Mouse (Mus musculus): ENCODE results near the gene Snta1.
"Not testable (repeated sequence)": the region's sequence is repeated elsewhere in the genome, so short reads cannot be mapped to it uniquely, and the experiment has no call there.

Snta1 gene

GRCm38 (mm10) chr2:154372842-154373500 is 34.9 kb downstream of the Snta1 start, which contains the start of gene Cdk5rap1:
Gene Cdk5rap1, minus strand, starts transcription at chr2:154373010.
- DNase-seq (ENCODE audit: low spot score in 2 of 2), result no peak

DNA sequence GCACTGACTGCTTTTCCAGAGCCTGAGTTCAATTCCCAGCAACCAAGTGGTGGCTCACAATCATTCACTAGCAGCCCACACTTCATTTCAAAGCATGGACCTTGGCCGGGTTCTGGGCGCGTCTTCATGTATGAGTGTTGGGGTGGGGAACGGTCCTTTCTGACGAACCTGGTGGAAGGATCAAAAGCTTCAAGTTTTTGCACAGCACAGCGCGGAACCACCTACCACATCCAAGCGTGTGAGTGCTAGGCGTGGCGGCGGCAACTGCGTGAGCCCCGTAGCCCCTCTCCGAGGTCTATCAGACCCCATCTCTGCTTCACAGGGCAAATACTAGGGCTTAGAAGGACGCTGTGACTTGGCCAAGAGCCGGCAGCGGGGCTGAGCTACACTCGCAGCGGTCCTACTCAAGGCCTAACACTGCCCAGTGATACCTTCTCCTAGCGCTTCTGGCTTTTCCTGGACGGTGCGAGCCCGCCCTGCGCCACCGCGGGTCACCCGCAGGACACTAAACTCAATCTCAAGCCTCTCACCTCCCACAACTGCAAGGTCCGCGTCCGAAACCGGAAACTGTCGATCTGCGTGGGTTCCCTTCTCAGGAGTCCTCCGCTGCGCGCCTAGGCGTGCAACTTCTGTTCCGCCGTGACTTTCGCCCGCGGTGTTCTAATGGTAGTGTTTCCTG is 35.6 kb downstream of the Snta1 start:
- DNase-seq (ENCODE audit: low spot score in 2 of 2), result peak; percentile 86 to 90

DNA sequence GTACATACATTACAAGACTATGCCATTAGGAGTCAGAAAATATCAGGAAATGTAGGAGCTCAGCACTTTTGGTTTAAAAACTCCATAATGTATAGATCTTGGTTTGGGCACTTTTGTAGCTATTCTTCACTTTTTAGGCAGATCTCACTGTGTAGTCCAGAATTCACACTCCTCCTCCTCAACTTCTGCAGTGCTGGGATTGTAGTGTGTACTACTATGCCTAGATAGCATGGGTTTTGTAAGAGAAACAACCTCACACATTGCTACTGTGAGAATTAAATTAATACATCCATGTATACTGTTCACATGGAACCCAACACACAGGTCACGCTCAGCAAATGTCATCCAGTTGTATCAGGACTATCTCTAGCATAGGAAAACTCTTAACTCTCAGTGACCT is 40.4 kb downstream of the Snta1 start:
- no peak for DNase-seq (ENCODE audit: low spot score in 2 of 2)

DNA sequence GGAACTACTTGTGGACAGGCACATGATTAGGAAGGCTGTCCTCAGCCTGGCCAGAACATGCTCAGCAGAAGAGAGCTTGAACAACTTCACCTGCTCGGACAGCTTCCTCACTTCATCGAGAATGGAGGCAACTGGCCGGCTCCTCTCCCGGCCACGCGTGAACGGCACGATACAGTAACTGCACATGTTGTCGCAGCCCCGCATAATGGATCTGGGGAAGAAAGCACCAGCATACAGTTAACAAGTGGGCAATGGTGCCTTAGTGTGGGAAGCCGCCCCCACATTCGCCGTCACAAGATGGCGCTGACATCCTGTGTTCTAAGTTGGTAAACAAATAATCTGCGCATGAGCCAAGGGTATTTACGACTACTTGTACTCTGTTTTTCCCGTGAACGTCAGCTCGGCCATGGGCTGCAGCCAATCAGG is 53.9 kb downstream of the Snta1 start:
- DNase-seq (ENCODE audit: low spot score in 2 of 2), result not testable (repeated sequence)

DNA sequence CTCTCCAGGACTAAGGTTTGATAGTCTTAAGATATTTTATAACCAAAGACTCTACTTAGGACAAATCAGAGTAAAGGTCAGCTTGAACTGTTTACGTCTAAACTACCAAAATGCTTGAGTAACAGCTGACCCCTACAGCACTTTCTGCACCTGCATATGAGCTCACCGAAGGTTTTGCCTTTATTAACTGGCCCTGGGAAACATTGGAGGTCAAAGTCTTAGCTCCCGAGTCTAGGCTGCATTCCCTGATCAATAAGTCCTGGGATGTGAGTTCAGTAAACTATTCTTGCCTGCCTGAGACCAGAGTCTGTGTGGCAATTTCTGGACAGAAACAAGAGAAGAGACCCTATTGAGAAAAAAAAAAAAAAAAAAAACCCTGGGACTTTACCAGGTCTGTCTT is 59.7 kb downstream of the Snta1 start:
- DNase-seq (ENCODE audit: low spot score in 2 of 2), result no peak

DNA sequence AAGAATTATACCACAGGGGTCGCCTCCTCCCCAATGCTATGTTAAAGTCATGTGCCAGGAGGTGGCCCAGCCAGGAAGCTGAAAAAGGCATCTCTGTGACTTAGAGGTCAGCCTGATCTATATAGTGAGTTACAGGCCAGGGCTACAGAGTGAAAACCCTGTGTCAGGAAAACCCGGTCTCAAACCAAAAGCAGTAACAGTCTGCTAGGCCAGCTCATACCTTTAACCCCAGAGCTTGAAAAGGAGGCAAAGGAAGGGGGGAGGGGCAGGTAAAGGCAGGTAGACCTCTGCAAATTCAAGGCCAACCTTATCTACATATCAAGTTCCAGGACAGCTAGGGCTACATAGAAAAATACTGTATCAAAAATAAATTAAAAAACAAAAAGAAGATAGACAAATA is 68.5 kb downstream of the Snta1 start:
- DNase-seq (ENCODE audit: low spot score in 2 of 2), result no peak

GRCm38 (mm10) chr2:154338161-154338560 is 69.7 kb downstream of the Snta1 start:
- no peak for DNase-seq (ENCODE audit: low spot score in 2 of 2)

DNA sequence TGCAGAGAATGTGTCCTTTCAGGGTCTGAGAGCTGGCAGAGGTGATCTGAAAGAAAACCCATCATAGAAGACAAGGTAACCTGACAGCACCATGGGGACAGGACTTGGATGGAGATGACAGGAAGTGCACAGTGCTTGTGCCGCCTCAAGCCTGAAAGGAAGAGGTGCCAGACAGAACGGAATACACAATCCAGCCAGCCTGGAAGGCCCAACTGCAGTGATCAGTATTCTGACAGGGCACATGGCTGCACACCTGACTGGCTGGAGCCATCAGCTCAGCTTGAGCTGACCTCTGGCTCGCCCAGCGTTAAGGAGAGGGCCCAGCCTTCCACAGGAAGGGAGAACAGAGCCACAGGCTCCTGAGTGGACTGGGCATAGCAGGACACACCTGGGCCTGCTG is 72.3 kb downstream of the Snta1 start:
- DNase-seq (ENCODE audit: low spot score in 2 of 2), result no peak

GRCm38 (mm10) chr2:154326852-154327251 is 81.0 kb downstream of the Snta1 start:
- DNase-seq (ENCODE audit: low spot score in 2 of 2), result no peak
